Mouse (Mus musculus) MEL (cell line): ENCODE measurements around the gene Ambra1. TPM values are rescaled to one million over a fixed set of nuclear protein-coding genes. Genes with fewer than 3 reads are reported as not detected.

Source experiments
- DNase-seq: peaks from one replicate; pipeline ENCODE4 v3.0.0; 2011; ENCODE audit warnings: low read depth, low spot score
- H3K27ac ChIP-seq: 2 replicates; pipeline ENCODE4 v1.5.1; 2012; ENCODE audit warnings: low read depth, mild to moderate bottlenecking, control low read depth, low read length, moderate library complexity; ENCODE audit not compliant: control insufficient read depth
- H3K27me3 ChIP-seq, 2 experiments: fragments of 150-350 bp in 1 of 2; sonication (generic) in 1 of 2; 2 replicates each; pipeline ENCODE4 v1.6.1; 2012; ENCODE audit warnings: low read length in 2 of 2, mild to moderate bottlenecking in 2 of 2, improper control_type of control experiment in 1 of 2, moderate library complexity in 1 of 2; ENCODE audit not compliant: insufficient read depth in 2 of 2, control insufficient read depth in 1 of 2
- H3K36me3 ChIP-seq, 2 experiments: 2 replicates each; pipeline ENCODE4 v1.6.1; 2012 to 2014; ENCODE audit warnings: low read length in 2 of 2, improper control_type of control experiment in 1 of 2, inconsistent platforms in 1 of 2, mild to moderate bottlenecking in 1 of 2; ENCODE audit not compliant: insufficient read depth in 2 of 2, control insufficient read depth in 1 of 2
- H3K4me1 ChIP-seq, 2 experiments: fragments of 150-350 bp in 1 of 2; sonication (generic) in 1 of 2; 2 replicates each; pipeline ENCODE4 v1.6.1; 2012; ENCODE audit warnings: low read length in 2 of 2, improper control_type of control experiment in 1 of 2, mild to moderate bottlenecking in 1 of 2; ENCODE audit not compliant: insufficient read depth in 2 of 2, control insufficient read depth in 1 of 2
- H3K4me3 ChIP-seq, 2 experiments: fragments of 150-350 bp in 1 of 2; sonication (generic) in 1 of 2; 2 replicates each; pipeline ENCODE4 v1.5.1; 2012; ENCODE audit warnings: low read depth in 2 of 2, low read length in 2 of 2, mild to moderate bottlenecking in 2 of 2, moderate library complexity in 2 of 2, control low read depth in 1 of 2, improper control_type of control experiment in 1 of 2; ENCODE audit not compliant: control insufficient read depth in 1 of 2, insufficient read depth in 1 of 2
- H3K79me2 ChIP-seq: 2 replicates; pipeline ENCODE4 v1.6.1; 2012; ENCODE audit warnings: mild to moderate bottlenecking, low read length, moderate library complexity; ENCODE audit not compliant: control insufficient read depth, poor library complexity, insufficient read depth
- H3K9ac ChIP-seq: 2 replicates; pipeline ENCODE4 v1.6.1; 2012; ENCODE audit warnings: low read depth, mild to moderate bottlenecking, control low read depth, low read length, moderate library complexity; ENCODE audit not compliant: control insufficient read depth, poor library complexity, severe bottlenecking
- H3K9me3 ChIP-seq: fragments of 150-350 bp; sonication (generic); replicated peaks from 2 replicates; pipeline ENCODE4 v1.6.1; 2012; ENCODE audit warnings: mild to moderate bottlenecking, low read length, improper control_type of control experiment, moderate library complexity; ENCODE audit not compliant: insufficient read depth
- CHD1 ChIP-seq: IDR thresholded peaks from 2 replicates; pipeline ENCODE4 v1.6.1; 2012; ENCODE audit warnings: low read depth, mild to moderate bottlenecking, inconsistent platforms, low read length, improper control_type of control experiment
- CHD2 ChIP-seq: IDR thresholded peaks from 2 replicates; pipeline ENCODE4 v1.6.1; 2011; ENCODE audit warnings: low read length, improper control_type of control experiment
- CTCF ChIP-seq, 3 experiments: IDR thresholded peaks in 2 of 3; conservative IDR thresholded peaks in 1 of 3; 2 replicates each; pipeline ENCODE4 v1.5.1; 2011 to 2012; ENCODE audit warnings: low read length in 3 of 3, low read depth in 2 of 3, mild to moderate bottlenecking in 2 of 3, improper control_type of control experiment in 1 of 3, inconsistent platforms in 1 of 3, mixed read lengths in 1 of 3, moderate library complexity in 1 of 3; ENCODE audit not compliant: control insufficient read depth in 1 of 3, insufficient read depth in 1 of 3, poor library complexity in 1 of 3, severe bottlenecking in 1 of 3
- E2F4 ChIP-seq: IDR thresholded peaks from 2 replicates; pipeline ENCODE4 v1.6.1; 2011; ENCODE audit warnings: low read depth, low read length, improper control_type of control experiment, borderline replicate concordance
- GATA1 ChIP-seq: IDR thresholded peaks from 2 replicates; pipeline ENCODE4 v1.6.1; 2011; ENCODE audit warnings: low read depth, low read length, improper control_type of control experiment
- HCFC1 ChIP-seq: IDR thresholded peaks from 2 replicates; pipeline ENCODE4 v1.6.1; 2012; ENCODE audit warnings: low read depth, mild to moderate bottlenecking, inconsistent platforms, low read length, improper control_type of control experiment, moderate library complexity
- JUND ChIP-seq: IDR thresholded peaks from 2 replicates; pipeline ENCODE4 v1.6.1; 2011; ENCODE audit warnings: low read depth, mild to moderate bottlenecking, improper control_type of control experiment, low read length
- MAFK ChIP-seq: IDR thresholded peaks from 2 replicates; pipeline ENCODE4 v1.6.1; 2011; ENCODE audit warnings: low read depth, mild to moderate bottlenecking, low read length, improper control_type of control experiment, borderline replicate concordance
- MYB ChIP-seq: IDR thresholded peaks from 2 replicates; pipeline ENCODE4 v1.6.1; 2011; ENCODE audit warnings: mild to moderate bottlenecking, low read depth, low read length, improper control_type of control experiment
- POLR2AphosphoS2 ChIP-seq: IDR thresholded peaks from 2 replicates; pipeline ENCODE4 v1.6.1; 2011; ENCODE audit warnings: low read length, improper control_type of control experiment
- RCOR1 ChIP-seq: IDR thresholded peaks from 2 replicates; pipeline ENCODE4 v1.6.1; 2012; ENCODE audit warnings: low read depth, mild to moderate bottlenecking, inconsistent platforms, low read length, improper control_type of control experiment
- TBP ChIP-seq: IDR thresholded peaks from 2 replicates; pipeline ENCODE4 v1.8.0; 2011; ENCODE audit warnings: low read depth, low read length, improper control_type of control experiment
- UBTF ChIP-seq: IDR thresholded peaks from 2 replicates; pipeline ENCODE4 v1.6.1; 2012; ENCODE audit warnings: low read depth, mild to moderate bottlenecking, inconsistent platforms, low read length, improper control_type of control experiment, moderate library complexity, borderline replicate concordance; ENCODE audit not compliant: insufficient read depth
- USF1 ChIP-seq: IDR thresholded peaks from 2 replicates; pipeline ENCODE4 v1.6.1; 2014; ENCODE audit warnings: low read depth, mild to moderate bottlenecking, inconsistent platforms, low read length, improper control_type of control experiment, moderate library complexity
- USF2 ChIP-seq, 2 experiments: IDR thresholded peaks; 2 replicates each; pipeline ENCODE4 v1.6.1; 2011 to 2012; ENCODE audit warnings: improper control_type of control experiment in 2 of 2, low read length in 2 of 2, borderline replicate concordance in 1 of 2, inconsistent platforms in 1 of 2, low read depth in 1 of 2, mild to moderate bottlenecking in 1 of 2; ENCODE audit not compliant: insufficient read depth in 1 of 2
- ZC3H11A ChIP-seq: IDR thresholded peaks from 2 replicates; pipeline ENCODE4 v1.6.1; 2012; ENCODE audit warnings: low read depth, mild to moderate bottlenecking, inconsistent platforms, low read length, improper control_type of control experiment
- ZMIZ1 ChIP-seq: IDR thresholded peaks from 2 replicates; pipeline ENCODE4 v1.6.1; 2012; ENCODE audit warnings: low read depth, mild to moderate bottlenecking, inconsistent platforms, low read length, improper control_type of control experiment, moderate library complexity
- ZNF384 ChIP-seq: IDR thresholded peaks from 2 replicates; pipeline ENCODE4 v1.6.1; 2012; ENCODE audit warnings: low read depth, mild to moderate bottlenecking, inconsistent platforms, low read length, improper control_type of control experiment
- polyA plus RNA-seq, 2 experiments: library from polyadenylated mRNA; stranded (reverse) in 1 of 2; unstranded in 1 of 2; fragments of >175 nt in 1 of 2; fragments of >200 nt in 1 of 2; gene quantifications; 2 replicates each; pipeline versions ENCODE4 v1.2.1 to v1.2.4; 2012; ENCODE audit warnings: low replicate concordance in 2 of 2, low read depth in 1 of 2; ENCODE audit not compliant: insufficient read length in 2 of 2, insufficient read depth in 1 of 2, missing spikeins in 1 of 2
- total RNA-seq: library from RNA; depleted of rRNA; stranded (reverse); fragments of 300-350 nt; gene quantifications from 2 replicates; pipeline ENCODE4 v1.2.3, GENCODE M21; 2012

Ambra1 gene
- total and polyA plus RNA-seq, 3 experiments = 14.6 to 24.7 TPM; not detected in 1

- H3K4me3 ChIP-seq = no peak overlapping the region
- no peak for DNase-seq
- no peak overlapping the region for H3K9ac ChIP-seq
- H3K79me2 ChIP-seq = peaks cover 10% of the 10 kb centered on the region
- H3K27me3 ChIP-seq = no peaks in the 10 kb centered on the region
- H3K4me1 ChIP-seq = peaks cover 6 to 9% of the 10 kb centered on the region in 2 experiments
- no peaks in the 10 kb centered on the region for H3K9me3 ChIP-seq
- H3K36me3 ChIP-seq = peaks cover 0 to 12% of the 10 kb centered on the region in 2 experiments; a peak in 3 of 4 replicates
- H3K27ac ChIP-seq = no peak overlapping the region
- TF ChIP-seq USF2 (IDR thresholded peaks at IDR 0.05; ENCODE audit: borderline replicate concordance in 1 of 2, insufficient read depth in 1 of 2, low read depth in 1 of 2, low read length in 2 of 2) = no peak
- TF ChIP-seq JUND = no peak
- TF ChIP-seq USF1 = no peak
- no peak for TF ChIP-seq MYB
- TF ChIP-seq ZC3H11A = no peak
- no peak for TF ChIP-seq RCOR1
- TF ChIP-seq ZNF384 = no peak
- TF ChIP-seq CHD2 = no peak
- no peak for TF ChIP-seq CTCF (IDR thresholded peaks at IDR 0.05 in 2 of 3, conservative IDR thresholded peaks at IDR 0.05 in 1 of 3; ENCODE audit: control insufficient read depth in 1 of 3, insufficient read depth in 1 of 3, low read depth in 2 of 3, low read length in 3 of 3, poor library complexity in 1 of 3, severe bottlenecking in 1 of 3)
- no peak for TF ChIP-seq E2F4
- no peak for TF ChIP-seq TBP
- no peak for TF ChIP-seq CHD1
- TF ChIP-seq, all 39 proteins: peak for 0
These were observed 15.0 kb upstream of the Ambra1 start for GRCm38 (mm10) chr2:91714921-91715320.

GRCm38 (mm10) chr2:91718276-91718675 is 11.7 kb upstream of the Ambra1 start:
- Histone ChIP-seq H3K36me3 (peaks cover 0 to 8% of the 10 kb centered on the region in 2 experiments; a peak in 3 of 4 replicates), H3K9me3 (no peaks in the 10 kb centered on the region), H3K27ac (no peak overlapping the region), H3K9ac (no peak overlapping the region), H3K4me3 (no peak overlapping the region), H3K79me2 (no peaks in the 10 kb centered on the region), H3K4me1 (peaks cover 3% of the 10 kb centered on the region in 2 experiments; a peak in 3 of 4 replicates), H3K27me3 (no peaks in the 10 kb centered on the region)
- DNase-seq = no peak
- TF ChIP-seq POLR2AphosphoS2 (no peak), MAFK (no peak), USF1 (no peak), ZMIZ1 (no peak), GATA1 (no peak)

GRCm38 (mm10) chr2:91723382-91723781 is 6.6 kb upstream of the Ambra1 start:
- H3K79me2 ChIP-seq = no peaks in the 10 kb centered on the region
- no peaks in the 10 kb centered on the region for H3K27me3 ChIP-seq
- H3K36me3 ChIP-seq = peaks cover 0 to 22% of the 10 kb centered on the region in 2 experiments; a peak in 3 of 4 replicates
- no peak overlapping the region for H3K9ac ChIP-seq
- H3K4me3 ChIP-seq = peak overlapping the region in 1 of 2 experiments; percentile 3; a peak in 1 of 4 replicates
- peaks cover 17 to 18% of the 10 kb centered on the region in 2 experiments for H3K4me1 ChIP-seq
- peak; percentile 20 for DNase-seq
- no peaks in the 10 kb centered on the region for H3K9me3 ChIP-seq
- no peak for TF ChIP-seq CHD2
- no peak for TF ChIP-seq HCFC1
- TF ChIP-seq USF1 = peak; percentile 59; the same call in 1 of the 2 replicates
- TF ChIP-seq UBTF = no peak
- H3K27ac ChIP-seq = no peak overlapping the region
